Mouse (Mus musculus): Measurements from ENCODE around the gene Trim44. TPM values are rescaled to one million over a fixed set of nuclear protein-coding genes. Genes with fewer than 3 reads are reported as not detected.

The Trim44 gene
- total RNA-seq (2022): 100 to 1,000 TPM; 175 to 199 (median 188) TPM

DNA sequence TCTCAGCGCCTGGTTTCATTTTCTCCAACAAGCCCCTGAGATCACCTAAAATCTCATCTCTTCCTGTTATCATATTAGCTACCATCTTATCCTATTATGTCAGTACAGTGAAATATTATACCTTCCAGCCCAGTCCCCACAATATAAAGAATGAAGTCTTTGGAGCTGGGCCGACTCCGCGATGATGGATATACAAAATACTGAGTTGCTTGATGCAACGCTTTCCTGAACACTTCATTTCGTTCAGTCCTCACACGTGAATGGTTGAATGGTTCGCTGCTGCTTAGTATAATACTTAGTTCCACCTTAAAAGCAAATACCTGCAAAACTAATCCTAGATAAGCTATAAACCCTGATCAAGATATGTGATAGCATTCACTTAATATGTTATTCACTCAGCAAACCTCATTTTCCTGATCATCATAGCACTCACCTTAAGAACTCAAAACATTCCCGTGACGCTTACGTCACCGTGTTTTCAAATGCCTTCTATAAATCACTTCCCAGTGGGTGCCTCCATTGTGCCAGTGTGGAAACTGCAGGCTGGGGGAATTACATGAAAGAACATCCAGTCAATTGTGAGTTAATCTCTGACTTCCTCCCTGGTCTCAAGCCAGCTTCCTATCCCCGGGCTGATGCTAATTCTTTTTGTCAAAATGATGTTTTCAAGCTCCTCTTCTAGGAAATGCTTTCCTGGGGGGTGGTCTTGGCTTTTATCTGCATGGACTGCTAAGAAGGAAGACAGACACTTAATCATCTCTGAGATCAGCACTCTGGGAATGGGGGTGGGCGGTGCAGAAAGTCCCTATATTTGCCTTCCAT, at the start of gene Trim44:
Trim44 (minus strand) TSS at position 466 of the 822 bp plus-strand sequence.
- DNase-seq (ENCODE audit: low spot score in 2 of 2): no peak

DNA sequence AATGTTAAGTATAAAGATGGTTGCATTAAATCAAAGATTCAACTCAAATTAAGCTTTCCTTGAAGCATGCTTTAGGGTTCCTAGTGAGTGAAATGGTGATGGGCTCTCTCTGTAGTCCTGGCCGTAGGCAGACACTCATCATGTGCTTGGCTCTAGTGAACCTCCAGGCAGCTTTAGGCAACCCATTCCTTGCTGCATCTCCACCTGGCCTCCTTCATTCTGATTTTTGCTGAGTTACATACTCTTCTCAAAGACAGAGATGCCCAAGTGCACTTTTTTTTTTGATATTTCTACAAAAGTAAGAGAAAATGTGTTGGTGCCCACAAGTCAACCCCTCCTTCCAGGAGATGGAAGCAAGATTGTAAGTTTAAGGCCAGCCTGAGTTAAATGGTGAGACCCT, 47.5 kb upstream of the Trim44 start:
- no peak for DNase-seq (ENCODE audit: low spot score in 2 of 2)

DNA sequence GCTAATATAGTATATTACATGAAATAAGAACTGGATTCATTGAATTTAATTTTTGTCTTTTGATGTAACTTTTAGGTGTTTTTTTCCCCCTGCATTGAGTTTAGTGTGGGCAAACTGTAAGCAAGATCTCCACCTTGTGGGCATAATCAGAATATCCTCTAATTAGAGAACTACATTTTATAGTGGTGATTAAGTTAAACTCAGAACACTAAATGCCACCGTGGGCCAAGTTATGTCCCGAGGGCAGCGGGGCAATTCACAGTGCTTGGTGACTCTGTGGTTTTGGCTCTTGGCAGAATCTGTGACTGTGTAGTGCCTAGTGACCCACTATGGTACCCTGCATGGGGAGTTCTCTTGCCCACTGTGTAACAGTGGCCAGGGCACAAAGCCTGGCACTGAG, 45.8 kb upstream of the Trim44 start:
- DNase-seq (ENCODE audit: low spot score in 2 of 2): no peak

DNA sequence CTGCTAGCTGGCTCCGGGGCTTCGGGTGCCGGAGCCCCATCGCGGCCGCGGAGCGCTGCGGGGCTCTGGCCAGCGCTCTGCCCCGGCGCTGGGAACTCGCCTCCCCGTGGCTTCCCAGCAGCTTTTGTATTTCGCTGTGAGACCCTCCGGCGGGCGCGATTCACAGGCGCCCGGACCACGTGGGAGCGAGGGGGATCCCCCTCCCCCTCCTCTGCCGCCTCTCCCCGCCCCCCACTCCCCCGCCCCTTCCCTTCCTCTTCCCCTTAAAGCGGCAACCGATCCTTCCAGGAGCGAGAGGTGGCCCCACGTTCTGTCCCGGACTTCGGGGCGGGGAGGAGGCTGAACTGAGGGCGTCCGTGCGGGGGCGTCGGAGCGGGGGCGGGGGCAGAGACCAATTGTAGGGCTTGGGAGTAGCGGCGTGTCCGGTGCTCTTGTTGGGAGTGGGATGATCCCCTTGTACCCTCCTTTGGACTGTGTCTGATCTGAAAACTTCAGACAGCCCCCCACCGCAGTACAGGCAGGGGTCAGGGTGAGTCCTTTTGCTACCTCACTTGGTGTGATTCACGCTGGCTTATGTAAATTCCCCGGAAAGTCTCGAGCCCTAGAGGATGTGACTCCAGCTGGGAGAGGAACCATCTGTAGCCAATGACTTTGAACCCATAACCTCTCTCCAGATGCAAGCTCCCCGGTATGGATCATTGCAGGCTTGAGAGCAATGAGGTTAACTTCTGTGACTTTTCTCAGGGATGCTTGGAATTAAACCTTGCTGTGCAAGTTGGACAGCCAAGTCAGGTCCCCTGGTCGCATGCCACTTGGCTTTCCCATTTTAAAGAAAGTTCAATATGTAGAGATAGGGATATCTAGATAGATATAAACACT, 44.3 kb upstream of the Trim44 start, which contains the start of gene Fjx1:
Fjx1 (minus strand) TSS at position 829 of the 879 bp plus-strand sequence.
- DNase-seq (ENCODE audit: low spot score in 2 of 2): peak; percentile 40 to 41

DNA sequence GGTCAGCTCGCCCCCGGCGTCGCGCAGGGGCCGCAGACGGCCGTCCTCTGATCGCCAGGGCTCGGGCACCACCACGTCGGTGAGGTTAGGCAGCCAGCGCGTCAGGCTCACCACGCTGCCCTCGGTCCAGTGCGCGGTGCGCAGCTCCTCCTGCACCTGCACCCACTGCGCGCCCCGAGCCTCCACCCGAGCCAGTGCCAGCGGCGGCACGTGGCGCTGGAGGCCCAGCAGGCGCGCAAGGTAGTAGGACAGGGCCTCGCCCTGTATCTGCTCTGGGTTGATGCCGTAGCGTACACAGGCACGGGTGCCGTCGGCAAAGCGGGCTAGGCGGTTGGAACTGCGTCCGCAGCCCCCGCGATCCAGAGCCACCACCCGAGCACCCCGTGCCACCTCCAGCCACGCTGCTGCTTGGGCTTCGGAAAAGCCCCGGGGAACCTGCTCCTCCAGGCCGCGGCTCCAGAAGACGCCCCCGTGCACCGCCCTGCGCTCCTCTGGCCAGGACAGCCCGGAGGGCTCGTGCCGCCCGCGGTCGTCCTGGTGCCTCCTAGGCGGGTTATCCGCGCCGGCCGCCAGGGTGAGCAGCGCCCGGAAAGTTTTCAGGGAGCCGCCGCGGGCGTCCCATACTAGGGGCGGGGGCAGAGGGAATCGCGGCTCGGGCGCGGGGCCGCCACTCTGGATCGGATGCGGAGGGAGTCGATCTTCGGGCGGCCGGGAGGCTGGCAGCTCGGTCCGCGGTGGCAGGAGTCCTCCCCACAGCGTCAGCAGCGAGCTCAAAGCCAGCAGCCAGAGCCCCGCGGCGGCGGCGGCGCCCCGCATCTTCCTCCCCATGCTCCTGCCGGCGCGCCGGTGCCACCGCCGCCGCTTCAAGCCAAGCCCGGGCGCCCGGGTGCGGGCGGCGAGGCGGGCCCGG, 43.4 kb upstream of the Trim44 start:
- DNase-seq (ENCODE audit: low spot score in 2 of 2): peak; percentile 22 to 39

DNA sequence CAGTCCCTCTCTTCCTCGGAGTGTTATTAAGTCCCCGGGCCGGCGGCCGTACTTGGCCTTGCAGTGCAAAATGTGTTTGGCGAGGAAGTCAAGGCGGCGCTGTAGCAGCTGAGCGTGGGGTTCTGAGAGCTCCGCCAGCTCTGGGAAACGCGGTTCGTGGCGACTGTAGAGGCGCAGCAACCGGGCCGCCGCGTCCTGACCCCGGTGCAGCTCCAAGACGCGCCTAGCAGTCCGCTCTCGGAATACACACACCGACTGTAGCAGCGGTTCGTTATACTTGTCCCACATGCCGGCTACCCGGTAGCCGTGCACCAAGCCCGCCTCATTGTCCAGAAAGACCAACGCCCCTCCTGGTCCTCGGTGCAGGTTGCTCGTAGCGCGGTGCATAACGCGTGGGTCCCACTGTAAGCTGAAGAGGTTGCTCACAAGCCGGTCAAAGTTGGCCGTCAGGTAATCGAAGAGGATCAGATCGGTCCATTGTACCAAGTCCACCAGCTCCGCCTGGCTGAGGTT, 42.7 kb upstream of the Trim44 start:
- peak in 1 of 2 experiments; percentile 21 for DNase-seq (ENCODE audit: low spot score in 2 of 2)

DNA sequence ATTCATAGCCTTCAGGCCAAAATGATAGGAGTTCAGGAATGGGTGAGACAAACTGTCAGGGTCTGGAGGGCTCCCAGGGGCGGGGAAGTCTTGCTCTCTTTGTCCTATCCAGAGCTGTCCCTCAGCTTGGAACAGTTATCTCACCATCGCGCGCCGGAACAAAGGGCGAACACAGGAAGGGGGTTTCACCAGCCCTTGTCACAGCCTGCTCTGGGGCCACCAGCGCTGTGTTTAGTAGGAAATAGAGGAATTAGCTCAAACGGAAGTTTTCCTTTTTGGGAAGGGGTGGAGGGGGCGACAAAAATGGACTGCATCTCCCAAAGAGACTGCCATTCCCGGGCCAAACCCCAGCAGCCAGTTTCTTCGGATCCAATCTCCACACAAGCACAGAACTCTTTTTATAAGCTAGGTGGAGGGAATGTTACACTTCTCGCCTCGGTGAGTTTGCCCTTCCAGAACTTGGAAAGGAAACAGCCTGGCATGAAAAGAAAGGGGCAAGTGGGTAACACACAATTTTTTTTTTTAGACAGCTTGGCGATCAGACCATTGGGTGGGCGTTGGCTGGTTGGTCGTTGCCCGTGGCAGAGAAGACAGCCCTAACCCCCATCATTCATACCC, 42.1 kb upstream of the Trim44 start:
- DNase-seq (ENCODE audit: low spot score in 2 of 2): peak in 1 of 2 experiments; percentile 20

DNA sequence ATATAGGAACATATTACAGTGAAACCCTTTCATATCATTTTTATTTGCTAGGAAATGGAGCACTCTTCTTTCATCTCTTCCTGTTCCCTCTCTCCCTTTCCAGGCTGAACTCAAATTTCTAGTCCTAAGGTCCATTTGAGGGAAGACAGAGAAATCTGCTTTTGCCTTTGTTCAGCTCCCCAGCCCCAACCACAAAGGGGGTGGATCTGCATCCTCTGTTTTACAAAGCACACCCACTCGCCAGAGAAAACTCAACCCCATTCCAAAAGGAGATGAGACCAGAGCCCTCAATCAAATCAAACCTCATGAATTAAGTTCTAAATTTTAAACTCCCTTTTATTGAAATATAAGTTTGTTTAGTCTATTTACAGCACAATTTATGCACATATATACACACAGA, 41.4 kb upstream of the Trim44 start:
- DNase-seq (ENCODE audit: low spot score in 2 of 2): no peak

DNA sequence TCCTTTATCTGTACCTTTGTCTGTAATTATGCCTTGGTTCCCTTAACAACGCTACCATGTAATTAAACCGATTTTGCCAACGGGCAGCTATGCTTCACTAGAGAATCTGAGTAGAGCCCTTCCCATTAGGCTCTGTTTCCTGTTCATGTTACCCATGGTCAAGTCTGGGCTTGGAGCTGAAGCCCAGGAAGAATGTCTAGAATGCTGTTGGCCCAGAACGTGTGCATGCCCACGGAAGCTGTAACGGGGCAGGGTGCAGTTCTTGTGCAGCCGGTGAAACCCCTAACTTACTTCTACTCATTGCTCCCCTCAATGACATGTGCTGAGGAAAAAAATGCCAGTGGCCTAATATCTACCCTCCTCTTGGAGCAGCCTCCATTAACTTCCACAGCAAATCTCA, 40.2 kb upstream of the Trim44 start:
- DNase-seq (ENCODE audit: low spot score in 2 of 2): no peak

DNA sequence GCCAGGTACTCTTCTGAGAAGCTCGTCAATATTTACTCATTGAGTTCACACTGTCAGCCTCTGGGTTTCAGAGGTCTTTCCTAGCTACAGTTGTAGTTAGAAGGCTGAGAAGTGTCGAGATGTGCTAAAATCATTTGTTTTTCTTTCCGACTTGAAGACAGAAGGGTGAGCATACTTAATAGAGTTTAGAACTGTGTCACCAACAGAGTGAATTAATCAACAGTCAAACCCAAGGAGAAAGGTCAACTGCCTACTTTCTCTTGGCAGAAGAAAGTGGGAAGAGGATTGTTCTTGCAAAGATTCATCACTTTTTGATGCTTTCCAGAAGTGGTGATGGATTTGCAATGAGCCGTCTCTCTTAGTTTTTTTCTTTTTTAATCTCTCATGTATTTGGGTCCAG, 39.2 kb upstream of the Trim44 start:
- DNase-seq (ENCODE audit: low spot score in 2 of 2): no peak

DNA sequence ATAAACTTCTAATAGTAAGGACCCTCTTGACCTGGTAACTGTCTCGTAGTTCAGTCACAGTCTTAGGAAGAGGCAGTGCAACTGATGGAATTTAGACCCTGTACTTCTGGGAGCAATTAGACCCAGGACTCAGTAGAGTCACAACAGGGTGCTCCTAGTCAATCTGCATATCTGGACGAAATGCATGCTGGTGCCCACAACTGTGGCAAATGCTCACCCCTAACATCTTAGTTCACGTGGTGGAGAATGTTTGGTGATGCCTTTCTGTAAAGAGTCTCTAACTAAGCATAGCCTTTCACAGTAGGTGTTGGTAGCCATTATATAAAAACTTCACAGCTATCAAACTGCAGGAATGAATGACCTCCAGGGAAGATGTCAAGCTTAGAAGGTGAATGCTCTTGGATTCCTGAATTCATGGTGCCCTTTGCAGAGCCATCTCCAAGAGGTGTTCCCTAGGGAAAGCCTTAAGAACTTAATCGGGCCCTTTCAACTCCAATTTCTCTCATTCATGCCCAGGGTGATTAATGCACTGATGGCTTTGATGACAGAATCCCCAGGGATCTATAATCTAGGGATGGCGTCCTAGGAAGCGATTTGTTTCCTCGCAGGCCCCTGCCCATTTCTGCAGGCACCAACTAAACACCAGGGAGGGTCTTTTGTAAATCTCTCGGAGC, 29.9 kb upstream of the Trim44 start:
- DNase-seq (ENCODE audit: low spot score in 2 of 2): no peak

DNA sequence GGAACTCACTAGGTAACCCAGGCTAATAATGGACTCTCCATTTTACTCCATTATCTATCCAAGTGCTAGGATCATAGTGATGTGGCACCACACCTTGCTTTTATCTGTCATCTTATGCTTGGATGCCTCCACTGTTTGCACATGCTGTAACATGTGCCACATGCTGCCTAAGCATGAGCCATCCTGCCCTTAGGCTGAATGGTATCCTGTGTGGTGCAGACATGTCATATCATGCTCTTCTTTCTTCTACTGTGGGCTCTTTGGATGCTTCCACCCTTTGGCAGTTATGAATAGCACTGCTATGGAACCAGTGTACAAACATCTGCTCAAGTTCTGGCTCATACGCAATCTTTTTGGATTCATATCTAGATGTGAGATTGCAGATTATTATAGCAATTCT, 26.3 kb upstream of the Trim44 start:
- no peak for DNase-seq (ENCODE audit: low spot score in 2 of 2)

DNA sequence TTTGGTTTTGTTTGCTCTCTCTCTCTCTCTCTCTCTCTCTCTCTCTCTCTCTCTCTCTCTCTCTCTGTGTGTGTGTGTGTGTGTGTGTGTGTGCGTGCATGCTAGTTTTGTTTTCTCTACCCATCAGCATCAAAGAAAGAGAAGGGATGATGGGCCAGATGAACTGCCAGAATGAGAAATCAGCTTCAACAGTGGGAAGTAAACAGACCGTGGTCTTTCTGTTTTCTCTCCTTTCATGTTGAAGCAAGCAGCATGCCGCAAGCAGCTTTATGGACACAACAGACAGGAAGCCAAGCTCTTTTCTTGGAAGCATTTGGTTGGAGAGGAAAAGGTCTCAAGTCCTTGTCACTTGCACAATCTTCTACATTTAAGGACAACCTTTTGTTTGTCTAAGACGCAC, 23.5 kb upstream of the Trim44 start:
- DNase-seq (ENCODE audit: low spot score in 2 of 2): no peak

DNA sequence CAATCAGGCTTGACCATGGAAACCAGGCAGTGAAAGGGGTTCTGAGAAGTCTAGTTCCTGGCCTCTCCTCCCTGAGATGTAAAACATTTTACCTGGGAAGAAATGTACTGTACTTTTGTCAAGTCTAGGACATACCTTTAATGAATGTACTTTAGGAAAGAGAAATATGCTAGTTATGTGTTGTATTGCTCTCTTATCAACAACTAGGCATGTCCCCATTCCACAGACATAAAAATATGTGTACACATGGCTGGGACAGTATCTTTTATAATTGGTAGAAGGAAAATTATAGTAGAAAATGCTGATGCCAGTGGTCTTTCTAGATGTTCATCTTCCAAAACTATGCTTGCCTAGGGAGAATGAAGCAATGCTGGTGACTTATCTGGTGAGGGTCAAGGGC, 20.3 kb upstream of the Trim44 start:
- no peak for DNase-seq (ENCODE audit: low spot score in 2 of 2)

DNA sequence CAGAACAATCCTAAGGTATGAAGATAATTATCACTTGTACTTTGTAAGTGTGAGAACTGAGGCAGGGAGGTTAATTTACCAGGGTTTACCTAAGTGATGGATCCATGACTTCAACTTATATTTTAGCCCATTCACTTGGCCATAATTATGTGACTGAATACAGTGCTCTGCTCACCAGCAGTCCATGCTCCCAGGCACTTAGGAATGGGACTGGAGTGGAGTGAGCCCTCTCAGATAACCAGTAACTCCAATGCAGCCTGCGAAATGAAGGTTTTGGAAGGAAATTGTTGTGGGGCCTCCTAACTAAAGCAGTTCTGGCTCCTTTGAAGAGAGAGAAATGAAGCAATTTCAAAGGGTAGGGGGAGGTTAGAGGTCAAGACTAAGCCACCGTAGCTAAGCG, 18.8 kb upstream of the Trim44 start:
- no peak for DNase-seq (ENCODE audit: low spot score in 2 of 2)

DNA sequence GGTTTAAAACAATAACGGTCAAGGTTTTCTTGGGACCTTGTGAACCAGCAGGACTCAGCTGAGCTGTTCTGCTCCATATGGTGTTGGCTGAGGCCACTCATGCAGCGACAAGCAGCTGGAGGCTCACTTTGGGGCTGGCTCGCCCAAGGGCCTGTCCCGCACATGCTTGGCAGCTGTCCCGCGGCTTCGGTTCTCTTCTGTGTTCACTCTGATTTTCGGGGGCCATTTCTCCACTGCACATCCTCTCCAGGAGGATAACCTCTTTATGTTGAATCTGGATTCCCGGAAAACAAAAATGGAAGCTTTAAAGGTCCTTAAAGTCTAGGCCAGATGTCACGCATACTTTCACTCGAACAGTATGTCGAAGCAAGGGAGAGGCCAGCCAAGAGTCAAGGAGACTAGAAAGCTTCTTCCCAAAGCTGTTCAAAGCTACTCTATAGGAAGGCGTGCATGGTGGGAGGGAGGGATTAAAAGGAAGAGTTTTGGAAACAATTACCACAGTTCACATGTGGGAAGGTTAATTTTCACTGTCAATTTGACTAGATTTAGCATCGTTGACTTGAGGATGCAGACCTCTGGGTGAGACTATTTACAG, 8.6 kb upstream of the Trim44 start:
- no peak for DNase-seq (ENCODE audit: low spot score in 2 of 2)

DNA sequence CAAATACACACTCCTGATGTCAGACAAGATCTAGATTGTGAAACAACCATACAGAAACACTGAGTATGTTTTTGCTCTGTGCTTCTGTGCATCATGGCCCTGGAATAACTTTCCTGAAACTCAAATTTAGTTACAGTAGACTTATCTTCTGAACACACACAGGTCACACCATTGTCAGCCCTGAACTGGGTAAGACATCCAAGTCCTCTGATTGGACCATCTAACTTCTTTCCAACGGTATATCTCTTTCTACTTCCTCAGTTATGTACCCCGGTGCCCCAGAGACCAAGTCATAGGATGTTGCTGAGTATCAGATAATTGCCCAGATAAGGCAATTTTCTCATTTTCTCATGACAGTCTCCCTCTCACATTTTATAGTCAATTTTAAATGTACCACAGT, 5.1 kb upstream of the Trim44 start:
- DNase-seq (ENCODE audit: low spot score in 2 of 2): no peak

DNA sequence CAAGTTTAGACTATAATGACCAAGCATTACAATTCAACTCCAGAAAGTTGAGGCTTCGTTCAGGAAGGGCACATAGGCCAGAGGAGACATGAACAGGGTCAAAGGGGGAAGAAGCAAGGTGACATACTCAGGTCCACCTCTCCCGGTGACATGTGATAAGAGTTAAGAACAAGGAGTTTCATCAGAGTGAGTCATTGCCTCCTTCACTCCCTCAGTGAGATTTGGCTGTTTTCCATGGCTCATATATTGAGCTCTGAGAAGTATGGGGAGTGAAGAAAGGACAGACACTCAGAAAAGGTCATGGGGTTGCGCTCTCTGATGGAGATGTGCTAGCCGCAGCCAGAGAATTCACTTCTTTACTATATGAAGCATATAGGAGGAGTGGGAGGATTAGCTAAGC, 3.0 kb upstream of the Trim44 start:
- DNase-seq (ENCODE audit: low spot score in 2 of 2): no peak

DNA sequence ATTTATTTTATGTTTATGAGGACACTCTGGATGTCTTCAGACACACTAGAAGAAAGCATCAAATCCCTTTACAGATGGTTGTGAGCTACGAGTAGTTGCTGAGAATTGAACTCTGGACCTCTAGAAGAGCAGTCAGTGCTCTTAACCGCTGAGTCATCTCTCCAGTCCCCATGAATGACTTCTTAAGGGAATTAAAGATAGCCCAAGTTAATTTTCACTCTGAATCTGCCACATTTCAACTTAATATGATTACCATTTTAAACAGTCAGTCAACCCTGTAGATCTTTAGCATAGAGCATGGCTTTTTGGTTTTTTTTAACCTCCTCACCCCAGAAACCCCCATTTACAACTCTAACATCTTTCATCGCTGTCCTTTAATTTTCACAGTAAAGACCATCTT, 2.1 kb upstream of the Trim44 start:
- DNase-seq (ENCODE audit: low spot score in 2 of 2): no peak
